Mouse (Mus musculus): Measurements from ENCODE around the gene Ptpn7. TPM values are rescaled to one million over a fixed set of nuclear protein-coding genes. Genes with fewer than 3 reads are reported as not detected.
A peak's percentile ranks its signal among the peaks of the same experiment; 100 is the strongest.
"Not testable (repeated sequence)": the region's sequence is repeated elsewhere in the genome, so short reads cannot be mapped to it uniquely, and the experiment has no call there.

Ptpn7 gene
- polyA plus RNA-seq, 1 experiment from 2014 or later: 2.8 TPM

DNA sequence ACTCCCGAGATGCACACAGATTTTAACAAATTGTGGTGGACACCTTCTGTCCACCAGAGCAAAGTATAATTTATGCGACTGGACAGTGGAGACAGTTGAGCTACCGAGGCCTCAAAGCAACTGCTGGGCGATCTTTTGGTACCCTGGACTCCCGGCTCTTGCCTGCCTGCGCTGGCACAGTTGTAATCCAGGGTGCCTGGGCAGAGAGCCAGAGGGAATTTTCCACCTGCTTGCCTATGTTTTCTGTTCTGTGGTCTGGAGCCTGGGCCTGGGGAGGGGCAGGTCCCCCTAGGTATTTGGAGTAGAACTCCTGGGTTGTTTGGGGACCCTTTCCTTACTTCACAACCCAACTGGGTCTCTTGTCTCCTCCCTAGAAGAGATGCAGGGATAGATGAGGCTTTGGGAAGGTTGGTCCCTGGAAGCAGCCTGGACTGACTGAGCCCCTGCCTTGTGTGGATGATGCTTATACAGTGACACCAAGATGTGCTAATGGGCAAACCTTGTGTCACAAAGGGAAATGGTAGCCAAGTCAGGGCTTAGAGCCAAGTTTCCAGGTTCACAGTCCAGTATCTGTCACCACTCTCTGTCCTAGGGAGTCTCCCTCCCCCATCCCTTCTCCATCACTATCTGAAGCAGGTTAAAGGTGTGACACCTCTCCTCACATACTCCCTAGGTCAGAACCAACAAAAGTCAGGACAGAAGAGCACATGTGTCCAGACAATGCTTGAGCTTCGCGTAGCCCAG, 49.6 kb downstream of the Ptpn7 start:
- H3K27ac ChIP-seq (ENCODE audit: low read length): peak overlapping the region; percentile 88
- no peak overlapping the region for H3K4me3 ChIP-seq (replicated peaks; ENCODE audit: low read length)
- no peak overlapping the region for H3K4me2 ChIP-seq (ENCODE audit: low read depth, low read length)
- H3K36me3 ChIP-seq (ENCODE audit: control insufficient read depth, insufficient read depth, low read length): no peaks in the 10 kb centered on the region
- H3K27me3 ChIP-seq (ENCODE audit: control insufficient read depth, insufficient read depth, low read length): no peaks in the 10 kb centered on the region
- H3K9ac ChIP-seq (ENCODE audit: low read length): no peak overlapping the region
- no peaks in the 10 kb centered on the region for H3K9me3 ChIP-seq (replicated peaks; ENCODE audit: control insufficient read depth, low read length)
- H3K4me1 ChIP-seq (ENCODE audit: control insufficient read depth, insufficient read depth, low read length): peaks cover 16% of the 10 kb centered on the region
- 69% methylated on average over 8 of the region's 8 CpGs for WGBS
- no peak for ATAC-seq (ENCODE audit: insufficient read depth, low FRiP score)

DNA sequence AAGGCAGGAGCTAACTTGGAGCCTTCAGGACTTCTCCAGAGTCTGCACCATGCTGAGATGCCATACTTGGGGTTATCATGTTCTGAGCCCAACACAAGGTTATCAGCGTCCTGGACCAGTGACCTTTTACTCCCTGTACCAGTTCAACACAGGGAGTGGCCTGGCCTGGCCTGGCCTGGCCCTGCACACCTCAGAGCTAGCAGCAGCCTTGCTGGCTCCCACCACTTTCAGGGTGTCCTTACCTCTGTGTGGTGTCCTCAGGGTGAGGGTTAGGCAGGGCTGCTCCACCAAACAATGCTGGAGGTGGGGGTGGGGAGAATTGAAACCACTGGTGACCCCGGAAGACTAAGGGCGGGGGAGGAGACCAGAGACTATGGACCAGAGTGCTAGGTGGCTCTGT, 50.5 kb downstream of the Ptpn7 start:
- no peak overlapping the region for H3K9ac ChIP-seq (ENCODE audit: low read length)
- peak; percentile 42; the same call in 1 of the 2 replicates for ATAC-seq (ENCODE audit: insufficient read depth, low FRiP score)
- H3K4me2 ChIP-seq (ENCODE audit: low read depth, low read length): peak overlapping the region; percentile 3; the same call in 1 of the 2 replicates
- H3K27ac ChIP-seq (ENCODE audit: low read length): peak overlapping the region; percentile 88
- no peaks in the 10 kb centered on the region for H3K9me3 ChIP-seq (replicated peaks; ENCODE audit: control insufficient read depth, low read length)
- H3K4me3 ChIP-seq (replicated peaks; ENCODE audit: low read length): no peak overlapping the region
- H3K36me3 ChIP-seq (ENCODE audit: control insufficient read depth, insufficient read depth, low read length): no peaks in the 10 kb centered on the region
- 54% methylated on average over 3 of the region's 3 CpGs for WGBS
- H3K27me3 ChIP-seq (ENCODE audit: control insufficient read depth, insufficient read depth, low read length): no peaks in the 10 kb centered on the region
- H3K4me1 ChIP-seq (ENCODE audit: control insufficient read depth, insufficient read depth, low read length): peaks cover 16% of the 10 kb centered on the region

DNA sequence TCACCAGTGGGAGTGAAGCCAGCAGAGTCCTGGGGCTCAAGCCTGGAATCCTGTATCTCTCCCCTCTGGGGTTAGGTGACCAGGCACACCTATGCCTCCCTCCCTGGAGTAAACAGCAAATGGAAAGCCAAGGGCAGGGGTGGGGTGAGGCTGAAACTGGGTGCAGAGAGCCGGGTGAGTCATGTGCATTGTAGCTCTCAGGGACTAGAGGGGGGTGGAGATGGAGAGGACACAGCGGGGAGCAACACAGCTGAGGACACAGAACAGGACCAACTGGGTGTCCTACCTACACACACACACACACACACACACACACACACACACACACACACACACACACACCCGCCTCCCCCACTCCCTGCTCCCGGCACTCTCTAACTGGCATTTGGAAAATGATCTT, 50.9 kb downstream of the Ptpn7 start:
- WGBS: 52% methylated on average over 4 of the region's 4 CpGs
- H3K36me3 ChIP-seq (ENCODE audit: control insufficient read depth, insufficient read depth, low read length): no peaks in the 10 kb centered on the region
- peaks cover 16% of the 10 kb centered on the region for H3K4me1 ChIP-seq (ENCODE audit: control insufficient read depth, insufficient read depth, low read length)
- H3K9ac ChIP-seq (ENCODE audit: low read length): peak overlapping the region; percentile 49
- H3K27me3 ChIP-seq (ENCODE audit: control insufficient read depth, insufficient read depth, low read length): no peaks in the 10 kb centered on the region
- ATAC-seq (ENCODE audit: insufficient read depth, low FRiP score): peak; percentile 87
- no peaks in the 10 kb centered on the region for H3K9me3 ChIP-seq (replicated peaks; ENCODE audit: control insufficient read depth, low read length)
- H3K4me3 ChIP-seq (replicated peaks; ENCODE audit: low read length): no peak overlapping the region
- peak overlapping the region; percentile 28; the same call in 1 of the 2 replicates for H3K4me2 ChIP-seq (ENCODE audit: low read depth, low read length)
- peak overlapping the region; percentile 88 for H3K27ac ChIP-seq (ENCODE audit: low read length)

DNA sequence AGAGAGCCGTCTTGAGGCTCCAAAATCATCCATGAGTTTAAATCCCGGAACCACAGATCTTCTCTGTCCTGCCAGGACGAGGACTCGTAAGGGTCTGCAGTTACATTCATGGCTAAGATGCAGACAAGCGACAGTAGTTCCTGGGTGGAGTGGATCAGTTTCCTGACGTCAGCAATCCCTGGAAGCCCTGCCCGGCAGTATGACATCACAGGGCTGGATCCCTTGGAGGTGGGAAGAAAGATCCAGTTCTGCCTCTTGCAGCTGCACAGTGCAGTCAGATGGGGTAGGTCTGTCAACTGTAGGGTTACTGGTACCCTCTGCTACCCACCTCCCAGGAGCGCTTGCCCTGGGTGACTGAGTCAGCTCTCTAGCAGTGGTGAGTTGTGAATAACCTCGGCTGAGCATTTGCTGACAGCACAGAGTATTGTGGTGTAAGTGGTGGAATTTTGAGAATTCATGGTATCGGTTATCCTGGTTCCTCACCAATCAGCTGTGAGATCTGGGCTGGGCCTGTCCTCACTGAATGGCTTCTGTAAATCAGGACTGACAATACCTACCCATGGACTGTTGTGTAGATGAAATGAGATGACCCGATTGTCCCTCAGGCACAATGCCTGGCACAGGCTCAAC, 51.6 kb downstream of the Ptpn7 start:
- ATAC-seq (ENCODE audit: insufficient read depth, low FRiP score): peak; percentile 27; the same call in 1 of the 2 replicates
- peak overlapping the region; percentile 88 for H3K27ac ChIP-seq (ENCODE audit: low read length)

DNA sequence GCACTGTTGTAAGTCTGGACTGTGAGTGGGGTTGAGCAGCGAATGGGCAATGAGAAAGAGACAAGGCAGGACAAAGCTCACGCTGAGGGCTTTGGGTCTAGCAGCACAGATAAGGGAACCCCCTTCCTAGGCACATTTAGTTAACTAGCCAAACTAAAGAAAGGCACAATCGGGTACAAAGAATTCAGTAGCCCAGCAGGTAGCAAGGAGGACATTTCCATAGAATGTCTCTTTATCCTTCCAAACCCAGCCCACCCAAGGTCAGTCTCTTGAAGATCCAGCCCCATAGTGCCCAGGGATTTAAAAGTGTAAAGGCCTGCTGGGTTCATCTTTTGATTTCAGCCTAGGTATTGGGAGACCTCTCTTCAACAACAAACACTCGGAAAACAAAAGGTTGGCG, 53.4 kb downstream of the Ptpn7 start:
- no peak for ATAC-seq (ENCODE audit: insufficient read depth, low FRiP score)
- 58% methylated on average over 5 of the region's 5 CpGs for WGBS
- H3K36me3 ChIP-seq (ENCODE audit: control insufficient read depth, insufficient read depth, low read length): no peaks in the 10 kb centered on the region
- peaks cover 11% of the 10 kb centered on the region for H3K4me1 ChIP-seq (ENCODE audit: control insufficient read depth, insufficient read depth, low read length)
- no peak overlapping the region for H3K27ac ChIP-seq (ENCODE audit: low read length)
- no peaks in the 10 kb centered on the region for H3K27me3 ChIP-seq (ENCODE audit: control insufficient read depth, insufficient read depth, low read length)
- no peak overlapping the region for H3K4me2 ChIP-seq (ENCODE audit: low read depth, low read length)
- no peaks in the 10 kb centered on the region for H3K9me3 ChIP-seq (replicated peaks; ENCODE audit: control insufficient read depth, low read length)
- no peak overlapping the region for H3K4me3 ChIP-seq (replicated peaks; ENCODE audit: low read length)
- H3K9ac ChIP-seq (ENCODE audit: low read length): no peak overlapping the region

More for the DNA sequence above, 51.6 kb downstream of the Ptpn7 start:
- Histone ChIP-seq H3K9ac (ENCODE audit: low read length) (peak overlapping the region; percentile 49), H3K4me2 (ENCODE audit: low read depth, low read length) (peak overlapping the region; percentile 28; the same call in 1 of the 2 replicates), H3K4me3 (replicated peaks; ENCODE audit: low read length) (no peak overlapping the region), H3K9me3 (replicated peaks; ENCODE audit: control insufficient read depth, low read length) (no peaks in the 10 kb centered on the region), H3K27me3 (ENCODE audit: control insufficient read depth, insufficient read depth, low read length) (no peaks in the 10 kb centered on the region), H3K36me3 (ENCODE audit: control insufficient read depth, insufficient read depth, low read length) (no peaks in the 10 kb centered on the region), H3K4me1 (ENCODE audit: control insufficient read depth, insufficient read depth, low read length) (peaks cover 16% of the 10 kb centered on the region)
- 56% methylated on average over 11 of the region's 11 CpGs for WGBS

DNA sequence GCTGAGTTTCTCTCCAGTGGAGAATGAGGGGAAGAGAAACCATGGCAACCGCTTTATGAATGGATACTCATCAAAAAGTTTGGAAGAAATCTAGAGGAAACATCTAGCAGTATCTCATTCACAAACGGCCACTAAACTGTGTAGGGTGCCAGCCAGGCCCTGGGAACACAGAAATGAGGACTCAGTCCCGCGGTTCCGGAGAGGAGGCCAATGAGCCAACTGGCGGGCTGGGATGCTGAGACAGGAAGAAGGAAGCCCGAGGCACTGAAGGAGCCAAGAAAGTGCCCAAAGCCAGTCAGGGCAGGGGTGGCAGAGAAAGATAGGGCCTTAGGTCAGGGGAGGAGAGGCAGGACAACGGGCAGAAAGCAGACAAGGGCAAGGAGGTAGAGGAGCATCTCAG, 53.9 kb downstream of the Ptpn7 start:
- no peaks in the 10 kb centered on the region for H3K9me3 ChIP-seq (replicated peaks; ENCODE audit: control insufficient read depth, low read length)
- H3K4me3 ChIP-seq (replicated peaks; ENCODE audit: low read length): no peak overlapping the region
- peaks cover 11% of the 10 kb centered on the region for H3K4me1 ChIP-seq (ENCODE audit: control insufficient read depth, insufficient read depth, low read length)
- no peak overlapping the region for H3K27ac ChIP-seq (ENCODE audit: low read length)
- H3K4me2 ChIP-seq (ENCODE audit: low read depth, low read length): no peak overlapping the region
- no peaks in the 10 kb centered on the region for H3K36me3 ChIP-seq (ENCODE audit: control insufficient read depth, insufficient read depth, low read length)
- 50% methylated on average over 8 of the region's 8 CpGs for WGBS
- no peak for ATAC-seq (ENCODE audit: insufficient read depth, low FRiP score)
- H3K27me3 ChIP-seq (ENCODE audit: control insufficient read depth, insufficient read depth, low read length): no peaks in the 10 kb centered on the region
- no peak overlapping the region for H3K9ac ChIP-seq (ENCODE audit: low read length)

DNA sequence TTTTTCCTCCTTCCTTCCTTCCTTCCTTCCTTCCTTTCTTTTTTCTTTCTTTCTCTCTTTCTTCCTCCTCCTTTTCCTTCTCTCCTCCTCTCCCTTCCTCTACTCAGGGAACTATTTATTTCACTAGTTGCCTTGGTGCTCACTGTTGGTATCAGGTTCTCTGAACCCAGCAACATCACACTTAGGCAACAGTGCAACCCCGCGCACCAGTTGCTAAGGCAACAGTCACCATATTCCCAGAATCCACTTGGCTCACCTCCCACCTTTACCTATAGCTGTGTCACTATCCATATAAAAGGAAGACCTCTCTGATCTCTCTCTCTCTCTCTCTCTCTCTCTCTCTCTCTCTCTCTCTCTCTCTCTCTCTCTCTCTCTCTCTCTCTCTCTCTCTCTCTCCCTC, 54.5 kb downstream of the Ptpn7 start:
- WGBS: 43% methylated on average over 2 of the region's 2 CpGs
- H3K4me3 ChIP-seq (replicated peaks; ENCODE audit: low read length); H3K9ac ChIP-seq (ENCODE audit: low read length); H3K4me1 ChIP-seq (ENCODE audit: control insufficient read depth, insufficient read depth, low read length); H3K4me2 ChIP-seq (ENCODE audit: low read depth, low read length); H3K27me3 ChIP-seq (ENCODE audit: control insufficient read depth, insufficient read depth, low read length); ATAC-seq (ENCODE audit: insufficient read depth, low FRiP score); H3K27ac ChIP-seq (ENCODE audit: low read length); H3K9me3 ChIP-seq (replicated peaks; ENCODE audit: control insufficient read depth, low read length); H3K36me3 ChIP-seq (ENCODE audit: control insufficient read depth, insufficient read depth, low read length): not testable (repeated sequence)

DNA sequence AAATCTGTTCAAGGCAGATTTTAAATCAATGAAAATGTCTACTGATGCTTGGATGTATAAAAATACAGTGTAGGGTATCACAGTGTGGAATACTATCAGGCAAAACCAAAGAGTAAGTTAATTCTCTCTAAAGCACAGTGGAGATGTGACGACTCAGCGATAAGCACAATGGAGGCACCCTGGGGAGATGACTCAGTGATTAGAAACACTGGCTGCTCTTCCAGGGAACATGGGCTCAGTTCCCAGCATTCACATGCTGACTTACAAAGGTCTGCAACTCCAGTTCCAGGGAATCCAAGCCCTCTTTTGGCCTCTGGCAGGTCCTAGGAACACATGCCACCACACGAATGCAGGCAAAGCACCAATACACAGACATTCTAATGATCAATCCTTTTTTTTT, 55.7 kb downstream of the Ptpn7 start:
- Histone ChIP-seq H3K9me3 (replicated peaks; ENCODE audit: control insufficient read depth, low read length) (no peaks in the 10 kb centered on the region), H3K36me3 (ENCODE audit: control insufficient read depth, insufficient read depth, low read length) (no peaks in the 10 kb centered on the region), H3K4me2 (ENCODE audit: low read depth, low read length) (no peak overlapping the region), H3K4me3 (replicated peaks; ENCODE audit: low read length) (no peak overlapping the region), H3K4me1 (ENCODE audit: control insufficient read depth, insufficient read depth, low read length) (no peaks in the 10 kb centered on the region), H3K27me3 (ENCODE audit: control insufficient read depth, insufficient read depth, low read length) (no peaks in the 10 kb centered on the region), H3K9ac (ENCODE audit: low read length) (no peak overlapping the region), H3K27ac (ENCODE audit: low read length) (no peak overlapping the region)
- ATAC-seq (ENCODE audit: insufficient read depth, low FRiP score): no peak
- WGBS: 42% methylated on average over 3 of the region's 3 CpGs

DNA sequence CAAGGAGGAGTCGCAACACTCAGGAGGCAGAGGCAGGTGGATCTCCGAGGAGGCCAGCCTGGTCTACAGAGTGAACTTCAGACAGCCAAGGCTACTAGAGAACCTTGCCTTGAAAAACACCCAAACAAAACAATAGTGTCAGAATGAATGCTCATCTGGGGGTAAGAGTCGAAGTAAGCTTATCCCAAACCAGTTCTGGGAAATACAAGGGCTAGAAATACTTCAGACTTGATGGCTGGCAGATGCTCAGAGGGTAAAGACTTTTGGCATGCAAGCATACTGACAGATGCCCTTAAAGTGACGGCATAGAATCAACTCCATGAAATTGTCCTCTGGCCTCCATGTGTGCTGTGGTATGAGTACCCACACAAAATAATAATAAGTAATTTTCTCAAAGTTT, 56.7 kb downstream of the Ptpn7 start:
- Histone ChIP-seq H3K9me3 (replicated peaks; ENCODE audit: control insufficient read depth, low read length) (no peaks in the 10 kb centered on the region), H3K36me3 (ENCODE audit: control insufficient read depth, insufficient read depth, low read length) (no peaks in the 10 kb centered on the region), H3K27ac (ENCODE audit: low read length) (no peak overlapping the region), H3K27me3 (ENCODE audit: control insufficient read depth, insufficient read depth, low read length) (no peaks in the 10 kb centered on the region), H3K4me1 (ENCODE audit: control insufficient read depth, insufficient read depth, low read length) (no peaks in the 10 kb centered on the region), H3K9ac (ENCODE audit: low read length) (no peak overlapping the region), H3K4me2 (ENCODE audit: low read depth, low read length) (no peak overlapping the region), H3K4me3 (replicated peaks; ENCODE audit: low read length) (no peak overlapping the region)
- no peak for ATAC-seq (ENCODE audit: insufficient read depth, low FRiP score)
- WGBS: 83% methylated on average over 4 of the region's 4 CpGs
